Mouse (Mus musculus): ENCODE measurements around the gene Dach2.

GRCm38 (mm10) chrX:113833062-113833461 lies 535.8 kb downstream of the Dach2 start:
- TF ChIP-seq EP300 (IDR thresholded peaks at IDR 0.05; ENCODE audit: insufficient read depth, low read depth, low read length), result no peak
- TF ChIP-seq CTCF (IDR thresholded peaks at IDR 0.05; ENCODE audit: low read depth, low read length), result no peak

Data from ES-Bruce4 (cell line).